Mouse (Mus musculus): ENCODE data around the gene Rnf115. TPM values are rescaled to one million over a fixed set of nuclear protein-coding genes. Genes with fewer than 3 reads are reported as not detected.

The Rnf115 gene
- 103 TPM for polyA plus RNA-seq (2017; shearing (Covaris generic))

GRCm38 (mm10) chr3:96727343-96727827, at the start of gene Rnf115, which contains the start of gene Polr3c:
Gene Rnf115, plus strand, starts transcription at chr3:96727664.
Gene Polr3c, minus strand, starts transcription at chr3:96727628.

GRCm38 (mm10) chr3:96696198-96696765, 31.2 kb upstream of the Rnf115 start, which contains the start of gene Pias3:
Gene Pias3, plus strand, starts transcription at chr3:96696384.

GRCm38 (mm10) chr3:96707903-96708683, 19.4 kb upstream of the Rnf115 start, which contains the start of gene Nudt17:
Gene Nudt17, minus strand, starts transcription at chr3:96708562.

GRCm38 (mm10) chr3:96828984-96829383, 101.5 kb downstream of the Rnf115 start, which contains the start of the genes Pdzk1 and Cd160:
Gene Pdzk1, plus strand, starts transcription at chr3:96829284.
Gene Cd160, minus strand, starts transcription at chr3:96829351.

Other genes with a start within 250 kb of the Rnf115 start
- gene Hfe2, start 202.5 kb upstream of the Rnf115 start, polyA plus RNA-seq (2017; shearing (Covaris generic)) = 0.44 TPM
- 473 TPM for gene Txnip, start 169.7 kb upstream of the Rnf115 start, polyA plus RNA-seq (2017; shearing (Covaris generic))
- not detected for gene Gm16253, start 150.7 kb upstream of the Rnf115 start, polyA plus RNA-seq (2017; shearing (Covaris generic))
- gene Polr3gl, start 133.5 kb upstream of the Rnf115 start, polyA plus RNA-seq (2017; shearing (Covaris generic)) = 18.4 TPM
- not detected for gene Ankrd34a, start 131.0 kb upstream of the Rnf115 start, polyA plus RNA-seq (2017; shearing (Covaris generic))
- 0.45 TPM for gene Lix1l, start 126.5 kb upstream of the Rnf115 start, polyA plus RNA-seq (2017; shearing (Covaris generic))
- 189 TPM for gene Rbm8a, start 97.7 kb upstream of the Rnf115 start, polyA plus RNA-seq (2017; shearing (Covaris generic))
- 22.0 TPM for gene Pex11b, start 92.3 kb upstream of the Rnf115 start, polyA plus RNA-seq (2017; shearing (Covaris generic))
- not detected for gene Gm42957, start 92.2 kb upstream of the Rnf115 start, polyA plus RNA-seq (2017; shearing (Covaris generic))
- 0.29 TPM for gene Itga10, start 82.1 kb upstream of the Rnf115 start, polyA plus RNA-seq (2017; shearing (Covaris generic))
- gene Ankrd35, start 57.5 kb upstream of the Rnf115 start, polyA plus RNA-seq (2017; shearing (Covaris generic)) = 4.7 TPM
- 9.8 TPM for gene Pias3, start 31.3 kb upstream of the Rnf115 start, polyA plus RNA-seq (2017; shearing (Covaris generic))
- 2.4 TPM for gene Nudt17, start 19.1 kb upstream of the Rnf115 start, polyA plus RNA-seq (2017; shearing (Covaris generic))
- gene Polr3c, start within 50 bp of the Rnf115 start, polyA plus RNA-seq (2017; shearing (Covaris generic)) = 50.8 TPM
- gene Pdzk1, start 101.6 kb downstream of the Rnf115 start, polyA plus RNA-seq (2017; shearing (Covaris generic)) = 0.88 TPM
- gene Cd160, start 101.7 kb downstream of the Rnf115 start, polyA plus RNA-seq (2017; shearing (Covaris generic)) = 6.7 TPM
- gene Gja5, start 177.0 kb downstream of the Rnf115 start, polyA plus RNA-seq (2017; shearing (Covaris generic)) = not detected
- 23.1 TPM for gene Gpr89, start 177.7 kb downstream of the Rnf115 start, polyA plus RNA-seq (2017; shearing (Covaris generic))
- gene Gja8, start 198.4 kb downstream of the Rnf115 start, polyA plus RNA-seq (2017; shearing (Covaris generic)) = 0.35 TPM